Mouse (Mus musculus) MEL (cell line): ENCODE results near the gene Cd8a. TPM values are rescaled to one million over a fixed set of nuclear protein-coding genes. Genes with fewer than 3 reads are reported as not detected.

Experiments used
- DNase-seq: peaks from one replicate; pipeline ENCODE4 v3.0.0; 2011; ENCODE audit warnings: low read depth, low spot score
- H3K27ac ChIP-seq: 2 replicates; pipeline ENCODE4 v1.5.1; 2012; ENCODE audit warnings: low read depth, mild to moderate bottlenecking, control low read depth, low read length, moderate library complexity; ENCODE audit not compliant: control insufficient read depth
- H3K27me3 ChIP-seq, 2 experiments: fragments of 150-350 bp in 1 of 2; sonication (generic) in 1 of 2; 2 replicates each; pipeline ENCODE4 v1.6.1; 2012; ENCODE audit warnings: low read length in 2 of 2, mild to moderate bottlenecking in 2 of 2, improper control_type of control experiment in 1 of 2, moderate library complexity in 1 of 2; ENCODE audit not compliant: insufficient read depth in 2 of 2, control insufficient read depth in 1 of 2
- H3K36me3 ChIP-seq, 2 experiments: 2 replicates each; pipeline ENCODE4 v1.6.1; 2012 to 2014; ENCODE audit warnings: low read length in 2 of 2, improper control_type of control experiment in 1 of 2, inconsistent platforms in 1 of 2, mild to moderate bottlenecking in 1 of 2; ENCODE audit not compliant: insufficient read depth in 2 of 2, control insufficient read depth in 1 of 2
- H3K4me1 ChIP-seq, 2 experiments: fragments of 150-350 bp in 1 of 2; sonication (generic) in 1 of 2; 2 replicates each; pipeline ENCODE4 v1.6.1; 2012; ENCODE audit warnings: low read length in 2 of 2, improper control_type of control experiment in 1 of 2, mild to moderate bottlenecking in 1 of 2; ENCODE audit not compliant: insufficient read depth in 2 of 2, control insufficient read depth in 1 of 2
- H3K4me3 ChIP-seq, 2 experiments: fragments of 150-350 bp in 1 of 2; sonication (generic) in 1 of 2; 2 replicates each; pipeline ENCODE4 v1.5.1; 2012; ENCODE audit warnings: low read depth in 2 of 2, low read length in 2 of 2, mild to moderate bottlenecking in 2 of 2, moderate library complexity in 2 of 2, control low read depth in 1 of 2, improper control_type of control experiment in 1 of 2; ENCODE audit not compliant: control insufficient read depth in 1 of 2, insufficient read depth in 1 of 2
- H3K79me2 ChIP-seq: 2 replicates; pipeline ENCODE4 v1.6.1; 2012; ENCODE audit warnings: mild to moderate bottlenecking, low read length, moderate library complexity; ENCODE audit not compliant: control insufficient read depth, poor library complexity, insufficient read depth
- H3K9ac ChIP-seq: 2 replicates; pipeline ENCODE4 v1.6.1; 2012; ENCODE audit warnings: low read depth, mild to moderate bottlenecking, control low read depth, low read length, moderate library complexity; ENCODE audit not compliant: control insufficient read depth, poor library complexity, severe bottlenecking
- H3K9me3 ChIP-seq: fragments of 150-350 bp; sonication (generic); replicated peaks from 2 replicates; pipeline ENCODE4 v1.6.1; 2012; ENCODE audit warnings: mild to moderate bottlenecking, low read length, improper control_type of control experiment, moderate library complexity; ENCODE audit not compliant: insufficient read depth
- BHLHE40 ChIP-seq: IDR thresholded peaks from 2 replicates; pipeline ENCODE4 v1.6.1; 2012; ENCODE audit warnings: low read depth, mild to moderate bottlenecking, inconsistent platforms, low read length, improper control_type of control experiment, borderline replicate concordance
- CHD1 ChIP-seq: IDR thresholded peaks from 2 replicates; pipeline ENCODE4 v1.6.1; 2012; ENCODE audit warnings: low read depth, mild to moderate bottlenecking, inconsistent platforms, low read length, improper control_type of control experiment
- CTCF ChIP-seq, 3 experiments: IDR thresholded peaks in 2 of 3; conservative IDR thresholded peaks in 1 of 3; 2 replicates each; pipeline ENCODE4 v1.5.1; 2011 to 2012; ENCODE audit warnings: low read length in 3 of 3, low read depth in 2 of 3, mild to moderate bottlenecking in 2 of 3, improper control_type of control experiment in 1 of 3, inconsistent platforms in 1 of 3, mixed read lengths in 1 of 3, moderate library complexity in 1 of 3; ENCODE audit not compliant: control insufficient read depth in 1 of 3, insufficient read depth in 1 of 3, poor library complexity in 1 of 3, severe bottlenecking in 1 of 3
- ELF1 ChIP-seq: IDR thresholded peaks from 2 replicates; pipeline ENCODE4 v1.6.1; 2014; ENCODE audit warnings: low read depth, mild to moderate bottlenecking, inconsistent platforms, low read length, improper control_type of control experiment, moderate library complexity
- EP300 ChIP-seq, 2 experiments: IDR thresholded peaks; 2 replicates each; pipeline ENCODE4 v1.6.1; 2011; ENCODE audit warnings: improper control_type of control experiment in 2 of 2, low read length in 2 of 2, low read depth in 1 of 2, mild to moderate bottlenecking in 1 of 2
- ETS1 ChIP-seq: IDR thresholded peaks from 2 replicates; pipeline ENCODE4 v1.6.1; 2012; ENCODE audit warnings: low read depth, mild to moderate bottlenecking, inconsistent platforms, low read length, improper control_type of control experiment, moderate library complexity
- GABPA ChIP-seq: IDR thresholded peaks from 2 replicates; pipeline ENCODE4 v1.6.1; 2012; ENCODE audit warnings: low read depth, mild to moderate bottlenecking, inconsistent platforms, low read length, improper control_type of control experiment, moderate library complexity
- GATA1 ChIP-seq: IDR thresholded peaks from 2 replicates; pipeline ENCODE4 v1.6.1; 2011; ENCODE audit warnings: low read depth, low read length, improper control_type of control experiment
- HCFC1 ChIP-seq: IDR thresholded peaks from 2 replicates; pipeline ENCODE4 v1.6.1; 2012; ENCODE audit warnings: low read depth, mild to moderate bottlenecking, inconsistent platforms, low read length, improper control_type of control experiment, moderate library complexity
- KAT2A ChIP-seq: conservative IDR thresholded peaks from 2 replicates; pipeline ENCODE4 v1.6.1; 2012; ENCODE audit warnings: low read depth, low read length, improper control_type of control experiment, inconsistent platforms
- MAX ChIP-seq: IDR thresholded peaks from 2 replicates; pipeline ENCODE4 v1.6.1; 2011; ENCODE audit warnings: low read length, improper control_type of control experiment
- MEF2A ChIP-seq: IDR thresholded peaks from 2 replicates; pipeline ENCODE4 v1.6.1; 2014; ENCODE audit warnings: low read depth, mild to moderate bottlenecking, inconsistent platforms, low read length, improper control_type of control experiment; ENCODE audit not compliant: poor library complexity, insufficient replicate concordance, severe bottlenecking; ENCODE audit errors: extremely low read depth
- MYB ChIP-seq: IDR thresholded peaks from 2 replicates; pipeline ENCODE4 v1.6.1; 2011; ENCODE audit warnings: mild to moderate bottlenecking, low read depth, low read length, improper control_type of control experiment
- POLR2AphosphoS2 ChIP-seq: IDR thresholded peaks from 2 replicates; pipeline ENCODE4 v1.6.1; 2011; ENCODE audit warnings: low read length, improper control_type of control experiment
- POLR2AphosphoS5 ChIP-seq: IDR thresholded peaks from 2 replicates; pipeline ENCODE4 v1.6.1; 2012; ENCODE audit warnings: low read depth, borderline replicate concordance, mild to moderate bottlenecking, inconsistent platforms, low read length, moderate library complexity, mixed read lengths
- RCOR1 ChIP-seq: IDR thresholded peaks from 2 replicates; pipeline ENCODE4 v1.6.1; 2012; ENCODE audit warnings: low read depth, mild to moderate bottlenecking, inconsistent platforms, low read length, improper control_type of control experiment
- SIN3A ChIP-seq: IDR thresholded peaks from 2 replicates; pipeline ENCODE4 v1.6.1; 2012; ENCODE audit warnings: low read length, improper control_type of control experiment, inconsistent platforms
- TBP ChIP-seq: IDR thresholded peaks from 2 replicates; pipeline ENCODE4 v1.8.0; 2011; ENCODE audit warnings: low read depth, low read length, improper control_type of control experiment
- TCF12 ChIP-seq: IDR thresholded peaks from 2 replicates; pipeline ENCODE4 v1.6.1; 2014; ENCODE audit warnings: low read depth, mild to moderate bottlenecking, inconsistent platforms, low read length, improper control_type of control experiment, moderate library complexity
- UBTF ChIP-seq: IDR thresholded peaks from 2 replicates; pipeline ENCODE4 v1.6.1; 2012; ENCODE audit warnings: low read depth, mild to moderate bottlenecking, inconsistent platforms, low read length, improper control_type of control experiment, moderate library complexity, borderline replicate concordance; ENCODE audit not compliant: insufficient read depth
- USF1 ChIP-seq: IDR thresholded peaks from 2 replicates; pipeline ENCODE4 v1.6.1; 2014; ENCODE audit warnings: low read depth, mild to moderate bottlenecking, inconsistent platforms, low read length, improper control_type of control experiment, moderate library complexity
- USF2 ChIP-seq, 2 experiments: IDR thresholded peaks; 2 replicates each; pipeline ENCODE4 v1.6.1; 2011 to 2012; ENCODE audit warnings: improper control_type of control experiment in 2 of 2, low read length in 2 of 2, borderline replicate concordance in 1 of 2, inconsistent platforms in 1 of 2, low read depth in 1 of 2, mild to moderate bottlenecking in 1 of 2; ENCODE audit not compliant: insufficient read depth in 1 of 2
- polyA plus RNA-seq, 2 experiments: library from polyadenylated mRNA; stranded (reverse) in 1 of 2; unstranded in 1 of 2; fragments of >175 nt in 1 of 2; fragments of >200 nt in 1 of 2; gene quantifications; 2 replicates each; pipeline versions ENCODE4 v1.2.1 to v1.2.4; 2012; ENCODE audit warnings: low replicate concordance in 2 of 2, low read depth in 1 of 2; ENCODE audit not compliant: insufficient read length in 2 of 2, insufficient read depth in 1 of 2, missing spikeins in 1 of 2
- total RNA-seq: library from RNA; depleted of rRNA; stranded (reverse); fragments of 300-350 nt; gene quantifications from 2 replicates; pipeline ENCODE4 v1.2.3, GENCODE M21; 2012

Cd8a gene
- total and polyA plus RNA-seq, 3 experiments = not detected

GRCm38 (mm10) chr6:71353722-71354121 lies 19.5 kb upstream of the Cd8a start:
- Histone ChIP-seq H3K27me3 (peaks cover 4 to 6% of the 10 kb centered on the region in 2 experiments; a peak in 3 of 4 replicates), H3K4me3 (no peak overlapping the region), H3K9me3 (no peaks in the 10 kb centered on the region), H3K79me2 (no peaks in the 10 kb centered on the region), H3K4me1 (no peaks in the 10 kb centered on the region), H3K9ac (no peak overlapping the region), H3K36me3 (no peaks in the 10 kb centered on the region), H3K27ac (no peak overlapping the region)
- no peak for TF ChIP-seq BHLHE40
- no peak for TF ChIP-seq UBTF
- no peak for TF ChIP-seq RCOR1
- no peak for TF ChIP-seq HCFC1
- TF ChIP-seq EP300 (IDR thresholded peaks at IDR 0.05; ENCODE audit: low read depth in 1 of 2, low read length in 2 of 2) = no peak
- TF ChIP-seq TBP = no peak
- no peak for TF ChIP-seq USF2 (IDR thresholded peaks at IDR 0.05; ENCODE audit: borderline replicate concordance in 1 of 2, insufficient read depth in 1 of 2, low read depth in 1 of 2, low read length in 2 of 2)
- TF ChIP-seq SIN3A = no peak
- TF ChIP-seq POLR2AphosphoS2 = no peak
- TF ChIP-seq MYB = no peak
- DNase-seq = no peak

- peaks cover 4 to 6% of the 10 kb centered on the region in 2 experiments; a peak in 3 of 4 replicates for H3K27me3 ChIP-seq
- H3K79me2 ChIP-seq = no peaks in the 10 kb centered on the region
- H3K9ac ChIP-seq = no peak overlapping the region
- DNase-seq = no peak
- no peak overlapping the region for H3K4me3 ChIP-seq
- no peak for TF ChIP-seq CTCF (IDR thresholded peaks at IDR 0.05 in 2 of 3, conservative IDR thresholded peaks at IDR 0.05 in 1 of 3; ENCODE audit: control insufficient read depth in 1 of 3, insufficient read depth in 1 of 3, low read depth in 2 of 3, low read length in 3 of 3, poor library complexity in 1 of 3, severe bottlenecking in 1 of 3)
- no peak for TF ChIP-seq BHLHE40
- no peak for TF ChIP-seq GATA1
- no peak for TF ChIP-seq ELF1
- TF ChIP-seq MAX = no peak
- no peak for TF ChIP-seq SIN3A
- H3K36me3 ChIP-seq = no peaks in the 10 kb centered on the region
- no peaks in the 10 kb centered on the region for H3K4me1 ChIP-seq
- no peak overlapping the region for H3K27ac ChIP-seq
- H3K9me3 ChIP-seq = no peaks in the 10 kb centered on the region
These were observed 15.7 kb upstream of the Cd8a start for GRCm38 (mm10) chr6:71357493-71357892.

GRCm38 (mm10) chr6:71360221-71360620 lies 13.0 kb upstream of the Cd8a start:
- no peak overlapping the region for H3K9ac ChIP-seq
- TF ChIP-seq TBP (no peak), CHD1 (no peak), POLR2AphosphoS5 (no peak), POLR2AphosphoS2 (no peak), MEF2A (no peak), MAX (no peak), ETS1 (no peak), USF2 (IDR thresholded peaks at IDR 0.05; ENCODE audit: borderline replicate concordance in 1 of 2, insufficient read depth in 1 of 2, low read depth in 1 of 2, low read length in 2 of 2) (no peak), EP300 (IDR thresholded peaks at IDR 0.05; ENCODE audit: low read depth in 1 of 2, low read length in 2 of 2) (no peak), CTCF (IDR thresholded peaks at IDR 0.05 in 2 of 3, conservative IDR thresholded peaks at IDR 0.05 in 1 of 3; ENCODE audit: control insufficient read depth in 1 of 3, insufficient read depth in 1 of 3, low read depth in 2 of 3, low read length in 3 of 3, poor library complexity in 1 of 3, severe bottlenecking in 1 of 3) (no peak), KAT2A (no peak), USF1 (no peak), TCF12 (no peak), GABPA (no peak), GATA1 (no peak)
- no peak for DNase-seq

More at GRCm38 (mm10) chr6:71360221-71360620, 13.0 kb upstream of the Cd8a start:
- Histone ChIP-seq H3K27me3 (no peaks in the 10 kb centered on the region; a peak in 1 of 4 replicates), H3K36me3 (no peaks in the 10 kb centered on the region), H3K9me3 (no peaks in the 10 kb centered on the region), H3K4me3 (no peak overlapping the region), H3K27ac (no peak overlapping the region), H3K79me2 (no peaks in the 10 kb centered on the region), H3K4me1 (no peaks in the 10 kb centered on the region)
